Mouse (Mus musculus) C2C12 (cell line): ENCODE results near the gene Itga10. TPM values are rescaled to one million over a fixed set of nuclear protein-coding genes. Genes with fewer than 3 reads are reported as not detected.

Experiments
- H3K27me3 ChIP-seq: one replicate; pipeline ENCODE4 v1.6.1; 2011; ENCODE audit not compliant: control insufficient read depth, insufficient read depth, insufficient read length
- H3K36me3 ChIP-seq: one replicate; pipeline ENCODE4 v1.6.1; 2011; ENCODE audit not compliant: control insufficient read depth, insufficient read depth
- H3K4me3 ChIP-seq: one replicate; pipeline ENCODE4 v1.5.1; 2011; ENCODE audit warnings: mild to moderate bottlenecking, control low read depth; ENCODE audit not compliant: poor library complexity, insufficient read depth, severe bottlenecking
- H3K79me2 ChIP-seq: one replicate; pipeline ENCODE4 v1.6.1; 2011; ENCODE audit not compliant: control insufficient read depth, insufficient read depth
- H3K79me3 ChIP-seq: one replicate; pipeline ENCODE4 v1.6.1; 2011; ENCODE audit warnings: low read depth, control low read depth
- H3ac ChIP-seq: one replicate; pipeline ENCODE3; 2011; ENCODE audit warnings: low read depth; ENCODE audit not compliant: control insufficient read depth, insufficient read length
- CEBPB ChIP-seq: IDR thresholded peaks from one replicate; pipeline ENCODE4 v1.6.1; 2011; ENCODE audit warnings: low read depth, mild to moderate bottlenecking, control low read depth, moderate library complexity
- CTCF ChIP-seq: IDR thresholded peaks from one replicate; pipeline ENCODE4 v1.5.1; 2011; ENCODE audit not compliant: control insufficient read depth, insufficient read depth, insufficient read length
- FOSL1 ChIP-seq: IDR thresholded peaks from one replicate; pipeline ENCODE4 v1.8.0; 2011; ENCODE audit warnings: mild to moderate bottlenecking, low read length; ENCODE audit not compliant: poor library complexity, insufficient read depth, severe bottlenecking
- MAX ChIP-seq: IDR thresholded peaks from one replicate; pipeline ENCODE4 v1.6.1; 2011; ENCODE audit warnings: mild to moderate bottlenecking, control low read depth
- MYOD1 ChIP-seq: IDR thresholded peaks from one replicate; pipeline ENCODE4 v1.6.1; 2011; ENCODE audit warnings: low read depth; ENCODE audit not compliant: control insufficient read depth, insufficient read length
- MYOG ChIP-seq: IDR thresholded peaks from one replicate; pipeline ENCODE4 v1.6.1; 2011; ENCODE audit not compliant: control insufficient read depth, insufficient read length; ENCODE audit errors: extremely low read depth
- USF1 ChIP-seq: IDR thresholded peaks from one replicate; pipeline ENCODE4 v1.6.1; 2011; ENCODE audit warnings: low read depth, mild to moderate bottlenecking, control low read depth, moderate library complexity
- polyA plus RNA-seq: library from polyadenylated mRNA; unstranded; fragments of >200 nt; fragmentation: generic; extraction: Trizol; gene quantifications from one replicate; pipeline ENCODE4 v1.2.1, GENCODE M21; 2012; ENCODE audit warnings: missing spikeins

Gene Itga10
- polyA plus RNA-seq, 1 experiment = 1.2 TPM

DNA sequence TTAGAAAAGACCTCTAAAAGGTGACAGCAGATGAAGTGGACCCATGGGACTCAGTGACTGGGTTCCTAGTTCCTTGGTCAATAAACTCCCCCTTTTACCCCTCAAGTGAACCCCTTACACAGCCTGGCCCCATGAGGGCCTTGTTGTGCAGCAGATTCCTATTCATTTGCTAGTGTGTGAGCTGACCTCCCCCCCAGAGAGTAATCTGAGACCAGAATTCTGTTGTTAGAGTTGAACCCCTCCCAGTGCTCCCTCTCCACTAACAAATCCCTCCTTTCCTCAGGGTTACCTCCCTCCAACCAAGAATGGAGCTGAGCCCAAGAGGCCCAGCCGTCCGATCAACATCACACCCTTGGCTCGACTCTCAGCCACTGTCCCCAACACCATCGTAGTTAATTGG is 55.6 kb downstream of the Itga10 start:
- H3K79me3 ChIP-seq = peaks cover 8% of the 10 kb centered on the region
- H3K4me3 ChIP-seq = no peak overlapping the region
- no peak for TF ChIP-seq CTCF
- no peak for TF ChIP-seq MYOG
- TF ChIP-seq CEBPB = no peak
- no peak for TF ChIP-seq MAX
- no peak for TF ChIP-seq FOSL1
- TF ChIP-seq USF1 = no peak
- no peak for TF ChIP-seq MYOD1
- peaks cover 52% of the 10 kb centered on the region for H3K36me3 ChIP-seq
- peaks cover 16% of the 10 kb centered on the region for H3K79me2 ChIP-seq
- no peaks in the 10 kb centered on the region for H3K27me3 ChIP-seq
- no peak overlapping the region for H3ac ChIP-seq

DNA sequence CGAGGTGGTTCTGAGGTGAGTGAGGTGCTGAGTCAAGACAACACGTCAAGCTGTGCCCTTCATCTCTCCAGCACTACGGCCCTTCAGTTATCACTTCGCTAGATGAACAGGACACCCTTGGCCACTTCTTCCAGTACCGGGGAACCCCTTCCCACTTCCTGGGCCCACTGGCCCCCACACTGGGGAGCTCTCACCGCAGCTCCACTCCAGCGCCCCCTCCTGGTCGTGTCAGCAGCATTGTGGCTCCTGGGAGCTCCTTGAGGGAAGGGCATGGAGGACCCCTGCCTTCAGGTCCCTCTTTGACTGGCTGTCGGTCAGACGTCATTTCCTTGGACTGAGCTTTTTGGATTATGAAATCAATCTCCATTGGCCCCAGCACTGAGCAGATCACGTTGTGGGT is 59.4 kb downstream of the Itga10 start:
- no peaks in the 10 kb centered on the region for H3K27me3 ChIP-seq
- TF ChIP-seq CTCF (peak; percentile 49), MYOG (no peak)
- peaks cover 51% of the 10 kb centered on the region for H3K36me3 ChIP-seq
- no peak overlapping the region for H3K4me3 ChIP-seq
- H3K79me3 ChIP-seq = no peaks in the 10 kb centered on the region
- no peaks in the 10 kb centered on the region for H3K79me2 ChIP-seq
- H3ac ChIP-seq = no peak overlapping the region

DNA sequence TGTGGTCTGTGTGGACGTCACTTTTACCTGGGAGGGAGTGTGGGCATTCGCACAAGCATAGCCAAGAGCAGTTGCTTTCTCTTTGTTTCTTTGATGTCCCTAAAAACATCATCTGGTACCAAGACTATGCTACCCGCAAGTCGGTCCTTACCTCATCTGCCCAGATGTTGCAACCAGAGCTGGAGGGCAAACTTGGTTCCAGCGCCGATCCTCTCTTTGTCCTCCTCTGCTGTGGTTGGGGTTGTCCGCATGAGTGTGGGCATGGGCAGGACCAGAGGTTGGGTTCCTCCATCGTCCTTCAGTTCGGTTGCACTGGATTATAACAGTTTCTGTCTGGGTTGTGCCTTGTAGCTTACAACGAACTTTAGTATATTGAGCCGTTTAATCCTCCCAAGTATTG is 60.8 kb downstream of the Itga10 start:
- Histone ChIP-seq H3K36me3 (peaks cover 50% of the 10 kb centered on the region), H3ac (no peak overlapping the region), H3K4me3 (no peak overlapping the region), H3K79me3 (no peaks in the 10 kb centered on the region), H3K27me3 (no peaks in the 10 kb centered on the region), H3K79me2 (no peaks in the 10 kb centered on the region)
- TF ChIP-seq MYOD1 = no peak
- TF ChIP-seq CTCF = no peak
- TF ChIP-seq MAX = no peak
- TF ChIP-seq MYOG = no peak
- no peak for TF ChIP-seq USF1
- TF ChIP-seq CEBPB = no peak
- no peak for TF ChIP-seq FOSL1

DNA sequence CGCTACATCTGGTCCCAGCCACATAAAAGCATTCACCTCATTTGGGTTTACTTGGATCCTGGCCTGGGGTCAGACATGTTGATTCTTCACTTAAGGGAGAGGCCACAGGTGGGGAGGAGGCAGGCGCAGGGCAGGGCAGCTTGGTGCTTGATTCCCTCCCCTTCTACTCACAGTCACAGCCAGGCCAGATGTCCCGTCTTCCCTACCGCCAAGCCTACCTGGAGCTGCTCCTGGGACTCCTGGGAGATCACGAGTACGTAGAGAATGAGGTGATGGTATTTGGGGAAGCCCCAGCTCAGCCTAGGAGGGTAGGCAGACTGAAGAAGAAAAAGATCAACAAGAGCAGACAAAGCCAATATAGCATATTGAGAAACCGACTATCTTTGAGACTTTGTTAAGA is 61.6 kb downstream of the Itga10 start:
- Histone ChIP-seq H3K27me3 (no peaks in the 10 kb centered on the region), H3K36me3 (peaks cover 50% of the 10 kb centered on the region), H3K79me2 (no peaks in the 10 kb centered on the region)

DNA sequence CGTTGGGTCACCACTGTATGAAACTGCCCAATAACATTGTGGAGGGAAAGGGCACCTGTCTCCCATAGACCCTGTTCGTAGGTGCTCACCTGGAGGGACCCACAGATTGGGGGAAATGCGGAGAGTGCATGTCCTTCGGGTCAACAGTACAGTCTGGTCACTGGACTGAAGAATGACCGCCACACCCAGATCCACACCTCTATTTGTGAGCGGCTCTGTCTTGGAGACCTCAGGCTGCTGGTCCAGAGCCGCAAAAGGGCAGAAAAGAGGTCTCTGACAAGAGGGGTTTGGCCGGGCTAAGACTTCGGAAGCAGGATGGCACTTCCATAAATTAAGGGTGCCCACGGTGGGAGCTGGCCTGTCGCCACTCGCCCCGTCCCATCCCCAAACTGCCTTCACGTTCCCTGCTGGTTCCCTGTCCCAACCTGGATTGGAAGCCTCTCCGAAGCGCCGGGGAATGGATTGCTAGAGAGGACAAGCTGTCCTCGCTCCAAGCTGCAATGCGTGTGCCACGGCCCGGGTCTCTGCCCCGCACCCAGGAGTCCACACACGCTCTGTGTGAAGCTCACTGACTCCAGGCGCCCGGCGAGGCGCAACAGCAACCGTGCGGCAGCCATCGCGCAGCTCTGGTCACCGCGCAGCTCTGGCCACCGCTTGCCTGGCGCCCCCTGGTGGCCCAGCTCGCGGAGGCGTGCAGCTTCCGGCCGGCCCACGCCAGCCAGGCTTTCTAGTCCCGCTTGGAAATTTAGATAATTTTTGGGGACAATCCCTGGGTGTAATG is 62.7 kb downstream of the Itga10 start, which contains the start of gene Nudt17:
Gene Nudt17 (minus strand): TSS at position 660 of the 781 bp plus-strand sequence.
- no peaks in the 10 kb centered on the region for H3K27me3 ChIP-seq
- H3K79me2 ChIP-seq = no peaks in the 10 kb centered on the region
- TF ChIP-seq USF1 = no peak
- TF ChIP-seq CTCF = peak; percentile 99
- no peak for TF ChIP-seq MYOD1
- TF ChIP-seq MYOG = no peak
- no peak for TF ChIP-seq CEBPB
- no peak for TF ChIP-seq FOSL1
- TF ChIP-seq MAX = peak; percentile 36
- peak within 1 kb of the TSS; percentile 23 for H3ac ChIP-seq
- peaks cover 52% of the 10 kb centered on the region for H3K36me3 ChIP-seq
- H3K4me3 ChIP-seq = peak within 1 kb of the TSS; percentile 16
- H3K79me3 ChIP-seq = no peaks in the 10 kb centered on the region

More for the DNA sequence above, 61.6 kb downstream of the Itga10 start:
- Histone ChIP-seq H3K4me3 (no peak overlapping the region), H3ac (no peak overlapping the region), H3K79me3 (no peaks in the 10 kb centered on the region)
- TF ChIP-seq MYOG = no peak
- TF ChIP-seq MAX = no peak
- no peak for TF ChIP-seq USF1
- TF ChIP-seq FOSL1 = no peak

DNA sequence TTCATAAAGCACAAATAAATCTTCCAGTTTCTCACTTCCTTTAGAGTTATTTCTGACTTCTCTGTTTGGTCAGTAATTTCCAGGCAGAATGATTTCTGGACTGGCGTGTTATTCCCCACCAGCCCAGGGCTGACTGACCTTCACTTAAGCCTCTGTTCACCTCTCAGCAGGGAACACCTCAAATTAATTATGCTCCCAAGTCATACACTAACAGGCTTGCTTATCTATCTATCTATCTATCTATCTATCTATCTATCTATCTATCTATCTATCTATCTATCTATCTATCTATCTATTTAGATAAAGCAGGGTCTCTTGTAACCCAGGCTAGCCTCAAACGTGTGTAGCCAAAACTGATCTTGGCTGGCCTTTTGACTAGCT is 63.3 kb downstream of the Itga10 start:
- peaks cover 52% of the 10 kb centered on the region for H3K36me3 ChIP-seq
- TF ChIP-seq FOSL1 (no peak), CEBPB (no peak), MYOG (no peak), MAX (no peak), USF1 (no peak), CTCF (no peak), MYOD1 (no peak)

More for the DNA sequence above, 63.3 kb downstream of the Itga10 start:
- Histone ChIP-seq H3ac (no peak overlapping the region), H3K4me3 (no peak overlapping the region), H3K79me2 (no peaks in the 10 kb centered on the region), H3K27me3 (no peaks in the 10 kb centered on the region), H3K79me3 (no peaks in the 10 kb centered on the region)

Other genes starting within 250 kb of the Itga10 start
- not detected for gene BC107364, start 193.3 kb upstream of the Itga10 start, polyA plus RNA-seq
- 0.23 TPM for gene Hfe2, start 120.4 kb upstream of the Itga10 start, polyA plus RNA-seq
- 1.2 TPM for gene Txnip, start 87.6 kb upstream of the Itga10 start, polyA plus RNA-seq
- gene Gm16253, start 68.6 kb upstream of the Itga10 start, polyA plus RNA-seq = 0.20 TPM
- gene Polr3gl, start 51.4 kb upstream of the Itga10 start, polyA plus RNA-seq = 6.2 TPM
- gene Ankrd34a, start 48.9 kb upstream of the Itga10 start, polyA plus RNA-seq = 3.7 TPM
- gene Lix1l, start 44.4 kb upstream of the Itga10 start, polyA plus RNA-seq = 24.2 TPM
- 80.3 TPM for gene Rbm8a, start 15.7 kb upstream of the Itga10 start, polyA plus RNA-seq
- gene Pex11b, start 10.2 kb upstream of the Itga10 start, polyA plus RNA-seq = 19.9 TPM
- 0.01 TPM for gene Gm42957, start 10.1 kb upstream of the Itga10 start, polyA plus RNA-seq
- gene Ankrd35, start 24.5 kb downstream of the Itga10 start, polyA plus RNA-seq = 0.09 TPM
- gene Pias3, start 50.8 kb downstream of the Itga10 start, polyA plus RNA-seq = 19.2 TPM
- gene Nudt17, start 63.0 kb downstream of the Itga10 start, polyA plus RNA-seq = 3.2 TPM
- gene Polr3c, start 82.0 kb downstream of the Itga10 start, polyA plus RNA-seq = 36.1 TPM
- gene Rnf115, start 82.1 kb downstream of the Itga10 start, polyA plus RNA-seq = 13.5 TPM
- not detected for gene Pdzk1, start 183.7 kb downstream of the Itga10 start, polyA plus RNA-seq
- gene Cd160, start 183.8 kb downstream of the Itga10 start, polyA plus RNA-seq = 0.04 TPM